Mouse (Mus musculus): Measurements from ENCODE around the gene Rfx2.

GRCm38 (mm10) chr17:56768941-56769340 lies 61.9 kb downstream of the Rfx2 start:
- TF ChIP-seq CTCF (IDR thresholded peaks at IDR 0.05; ENCODE audit: low read depth, low read length) (no peak), GATA1 (IDR thresholded peaks at IDR 0.05; ENCODE audit: borderline replicate concordance, low read length) (no peak)
